Comparison of ENCODE assay signal across 13 mouse cellular contexts in the genomic region with DNA sequence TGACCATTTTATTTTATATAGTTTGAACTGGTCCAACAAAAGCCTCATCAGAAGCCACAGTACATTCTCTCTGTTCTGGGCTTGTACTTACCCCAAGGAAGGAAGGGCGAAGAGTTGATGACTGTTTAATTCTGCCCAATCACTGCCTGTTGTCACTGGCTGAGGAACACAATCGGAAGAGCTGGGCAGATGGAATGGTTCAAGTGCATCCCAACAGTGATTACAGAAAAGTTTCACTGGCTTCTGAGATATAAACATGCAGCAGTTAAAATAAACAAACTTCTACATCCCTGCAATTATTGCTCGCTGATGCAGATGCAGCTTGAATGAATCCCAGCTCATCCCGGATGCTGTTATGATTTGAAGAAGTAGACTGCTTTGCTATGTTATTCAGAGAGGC.
"Had no signal": no experiment of that assay in that cellular context is flagged by ENCODE, and none has a peak within 500 bp of the region (broad histone marks: within the 10 kb centered on the region; RNA-seq: fewer than 3 reads in every experiment).

No protein-coding gene starts in this region.

- H3K4me1 ChIP-seq: limb, embryonic 15.5 days; liver, embryonic 13.5 days; midbrain, embryonic 10.5 days; neural tube, embryonic 15.5 days had no signal

- H3K4me3 ChIP-seq: left cerebral cortex, adult 2 months; limb, embryonic 15.5 days; liver, embryonic 13.5 days; midbrain, embryonic 10.5 days; myocyte; neural tube, embryonic 15.5 days had no signal

- ATAC-seq: hindbrain, embryonic 16.5 days; inflammation-experienced regulatory T-cells, adult 6 months had no signal

- H3K9ac ChIP-seq: limb, embryonic 15.5 days; liver, embryonic 13.5 days; neural tube, embryonic 15.5 days had no signal

- H3K4me2 ChIP-seq: limb, embryonic 15.5 days; liver, embryonic 13.5 days; neural tube, embryonic 15.5 days had no signal

- H3K9me3 ChIP-seq: limb, embryonic 15.5 days; liver, embryonic 13.5 days; midbrain, embryonic 10.5 days; neural tube, embryonic 15.5 days had no signal

- H3K36me3 ChIP-seq: limb, embryonic 15.5 days; liver, embryonic 13.5 days; midbrain, embryonic 10.5 days; neural tube, embryonic 15.5 days had no signal

- H3K27me3 ChIP-seq: limb, embryonic 15.5 days; liver, embryonic 13.5 days; neural tube, embryonic 15.5 days had no signal

- H3K27ac ChIP-seq: left cerebral cortex, adult 2 months; limb, embryonic 15.5 days; liver, embryonic 13.5 days; midbrain, embryonic 10.5 days; neural tube, embryonic 15.5 days had no signal

- DNase-seq: kidney, adult 2 months; kidney, postnatal 25 days; liver, embryonic 13.5 days; midbrain, embryonic 14.5 days; right cerebral cortex, adult 18-20 months; thymus, postnatal 36 days had no signal
